Mouse (Mus musculus): ENCODE data around the gene Sptlc3.

Gene Sptlc3

DNA sequence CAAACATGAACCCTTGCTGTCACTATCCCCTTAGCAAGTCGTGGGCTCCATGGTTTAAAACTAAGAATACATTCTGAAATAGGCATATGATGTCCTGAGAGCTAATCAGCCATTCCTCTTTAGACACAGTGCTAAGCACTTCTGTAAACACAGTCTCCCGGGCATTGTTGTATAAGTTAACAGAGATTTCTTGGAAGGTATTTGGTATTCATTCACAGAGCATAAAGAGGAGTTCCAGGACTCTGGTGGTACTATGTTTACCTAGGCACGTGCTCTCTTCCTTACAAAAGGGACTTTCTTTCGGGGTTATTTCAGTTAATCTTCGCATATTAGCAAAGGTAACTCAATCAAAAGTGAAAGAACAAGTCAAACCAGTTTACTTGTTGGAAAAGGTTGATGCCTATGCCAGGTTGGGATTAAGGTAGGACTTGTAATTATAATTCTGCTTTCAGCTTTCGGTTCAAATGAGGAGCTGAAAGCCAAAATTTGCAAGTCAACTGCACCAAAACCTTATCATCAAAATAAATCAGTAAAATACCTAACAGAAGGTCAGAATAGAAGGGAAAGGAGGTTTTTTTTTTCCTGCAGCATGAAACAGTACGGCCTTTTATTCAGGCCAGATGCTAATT lies 148.2 kb downstream of the Sptlc3 start:
- no peak for DNase-seq

DNA sequence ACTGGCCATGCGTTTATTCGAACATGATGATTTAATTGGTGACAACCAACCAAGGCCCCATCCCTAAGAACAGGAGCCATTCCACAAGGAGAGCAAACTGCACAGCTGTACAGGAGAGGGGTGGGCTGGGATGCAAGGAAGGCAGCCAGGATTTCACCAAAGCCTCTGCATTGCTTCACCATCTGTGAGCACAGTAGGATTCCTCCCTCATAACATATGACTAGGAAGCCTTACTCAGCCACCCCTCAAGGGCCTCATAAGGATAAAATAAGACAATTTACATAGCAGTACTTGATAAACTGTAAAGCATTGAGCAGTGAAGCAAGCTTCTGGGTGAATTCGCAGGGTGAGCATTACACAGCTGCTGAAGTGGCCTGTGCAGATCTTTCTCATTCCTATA lies 155.8 kb downstream of the Sptlc3 start:
- DNase-seq: no peak

DNA sequence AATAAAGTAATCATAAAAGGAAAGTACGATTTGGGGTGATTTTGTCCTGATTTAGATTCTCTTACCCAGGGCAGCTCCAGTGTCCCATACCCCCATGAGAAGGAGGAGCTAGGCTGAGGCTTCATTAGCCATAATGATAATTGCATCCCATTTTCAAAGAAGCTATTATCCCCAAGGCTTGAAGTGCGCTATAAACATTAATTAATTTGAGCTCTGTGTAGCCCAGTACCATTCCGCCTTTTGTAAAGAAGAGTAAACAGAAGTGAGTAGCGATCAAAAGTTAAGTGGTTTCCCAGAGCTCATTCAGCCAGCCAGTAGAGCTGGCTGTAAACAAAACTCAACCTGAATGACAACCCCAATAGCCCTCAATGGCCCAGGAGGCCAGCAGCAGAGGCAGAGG lies 163.0 kb downstream of the Sptlc3 start:
- peak; percentile 7 to 16 for DNase-seq

DNA sequence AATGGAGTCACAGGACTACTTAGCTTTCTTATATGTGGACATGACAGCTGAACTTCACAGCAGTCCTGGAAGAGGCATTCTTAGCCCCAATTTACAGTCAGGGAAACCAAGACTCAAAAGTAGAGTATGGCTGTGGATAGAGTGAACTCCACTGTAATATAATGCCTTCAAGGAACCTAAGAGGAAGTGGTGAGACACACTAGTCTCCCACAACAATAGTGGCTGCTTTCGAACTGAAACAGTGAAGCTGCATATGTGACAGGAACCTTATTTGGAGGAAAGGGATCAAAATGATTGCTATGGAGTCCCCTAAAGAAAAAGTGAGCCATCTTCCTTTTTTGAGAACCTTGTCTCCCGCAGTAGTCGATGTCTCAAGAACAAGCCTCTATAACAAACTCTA lies 178.1 kb downstream of the Sptlc3 start:
- no peak for DNase-seq

DNA sequence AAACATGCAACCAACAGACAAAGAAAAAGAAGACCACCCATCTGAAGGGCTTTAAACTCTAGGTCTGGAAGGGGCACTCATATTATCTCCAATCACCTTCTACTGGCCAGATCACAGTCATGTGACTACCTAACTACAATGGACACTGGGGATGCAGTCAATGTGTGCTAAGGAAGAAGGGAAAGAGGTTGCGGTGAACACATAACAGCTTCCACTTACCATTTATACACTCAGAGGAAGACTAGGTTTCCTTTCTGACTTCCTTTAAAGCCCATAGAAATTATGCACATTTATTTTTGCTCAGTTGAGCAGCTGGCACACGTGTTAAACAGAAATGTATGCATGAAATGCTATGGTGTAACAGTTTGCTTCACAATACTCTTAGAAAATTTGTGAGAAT lies 178.7 kb downstream of the Sptlc3 start:
- no peak for DNase-seq

DNA sequence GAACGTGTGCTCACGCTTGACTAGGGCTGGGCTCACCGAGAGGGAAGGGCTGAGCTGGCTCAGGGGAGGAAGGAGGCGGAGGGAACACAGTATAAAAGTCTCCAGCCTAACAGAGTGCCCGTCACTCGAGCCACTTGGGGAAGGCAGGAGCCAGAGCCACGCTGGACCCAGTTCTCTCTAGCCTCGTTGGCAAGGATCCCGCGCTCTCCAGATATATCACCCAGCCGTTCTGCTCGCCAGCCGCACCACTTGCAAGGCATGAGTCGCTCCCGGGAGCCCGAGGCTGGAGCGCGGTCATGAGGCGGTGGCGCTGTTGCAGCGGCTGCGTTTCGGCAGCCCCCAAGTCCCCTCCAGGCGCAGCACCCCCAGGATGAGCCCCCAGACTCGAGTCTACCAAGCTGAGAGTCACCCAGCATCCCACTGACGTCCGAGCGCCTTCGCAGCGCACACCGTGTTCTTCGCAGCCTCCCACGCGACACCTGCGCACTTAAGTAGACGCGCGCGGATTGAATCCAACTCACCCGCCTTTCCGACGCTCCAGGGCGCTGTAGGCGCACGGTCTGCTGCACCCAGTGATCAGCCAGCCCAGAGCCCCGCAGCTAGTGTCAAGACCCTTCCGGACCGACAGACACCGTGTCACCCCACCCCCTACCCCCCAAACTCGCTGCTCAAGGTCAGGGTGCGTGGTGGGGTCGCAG lies 183.5 kb downstream of the Sptlc3 start:
- DNase-seq: peak; percentile 68 to 77

DNA sequence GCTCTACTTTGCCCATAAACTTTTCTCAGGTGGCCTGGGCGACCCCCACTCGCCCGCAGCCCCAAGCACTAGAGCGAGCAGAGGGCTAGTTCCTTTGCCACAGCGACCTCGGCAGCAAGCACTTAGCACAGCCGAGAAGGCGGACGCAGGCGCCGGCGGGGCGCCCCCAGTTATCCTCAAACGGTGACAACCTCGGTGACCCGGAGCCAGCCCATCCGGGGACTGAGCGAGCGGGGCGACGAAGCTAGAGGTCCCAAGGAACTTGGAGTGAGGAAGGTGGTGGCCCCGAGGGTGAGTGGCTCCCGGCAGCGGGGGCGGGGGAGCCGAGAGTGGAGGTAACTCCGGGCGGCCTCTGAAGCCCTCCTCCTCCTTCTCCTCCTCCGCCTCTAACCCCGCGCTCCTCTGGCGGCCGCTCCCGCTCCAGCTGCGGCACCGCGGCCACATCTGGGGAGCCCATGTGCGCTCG lies 184.1 kb downstream of the Sptlc3 start, which contains the start of gene Ism1:
Gene Ism1 (plus strand): TSS at position 370 of the 466 bp plus-strand sequence.
- DNase-seq: peak; percentile 16 to 28

DNA sequence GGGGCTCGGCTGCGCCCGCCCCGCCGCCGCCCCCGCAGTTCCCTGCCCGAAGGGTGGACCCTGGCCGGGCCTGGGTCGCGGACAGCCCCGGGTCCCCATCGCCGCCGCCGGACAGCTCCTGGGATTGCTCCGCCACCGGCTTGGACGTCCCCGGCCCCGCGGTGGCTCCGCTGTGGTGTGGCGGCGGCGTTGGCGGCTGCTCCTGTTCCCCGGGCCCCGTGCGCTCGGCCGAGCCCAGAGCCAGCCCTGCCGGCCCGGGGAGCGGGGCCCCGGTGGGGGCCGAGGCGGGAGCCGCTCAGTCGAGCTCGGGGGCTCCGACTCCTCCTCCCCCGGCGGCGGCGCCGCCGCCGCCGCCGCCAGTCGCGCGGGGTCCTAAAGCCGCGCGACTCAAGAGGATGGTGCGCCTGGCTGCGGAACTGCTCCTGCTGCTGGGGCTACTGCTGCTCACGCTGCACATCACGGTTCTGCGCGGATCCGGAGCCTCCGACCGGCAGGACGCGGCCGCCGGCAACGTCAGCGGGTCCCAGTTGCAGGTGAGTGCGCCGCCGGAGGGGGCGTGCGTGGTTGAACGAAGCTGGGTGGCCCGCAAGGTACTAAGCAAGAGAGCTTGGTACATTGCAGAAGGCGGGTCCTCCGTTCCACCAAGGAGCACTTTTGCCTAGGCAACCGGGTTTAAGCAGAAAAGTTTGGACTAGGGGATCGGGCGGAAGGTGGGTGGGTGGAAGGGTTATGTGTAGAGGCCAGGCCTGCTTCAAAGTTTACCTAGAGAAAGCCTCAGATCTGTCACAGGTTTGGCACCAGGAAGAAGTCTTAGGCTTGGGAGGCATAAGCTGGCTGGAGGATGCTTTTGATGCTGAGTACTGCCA lies 184.8 kb downstream of the Sptlc3 start:
- peak; percentile 16 to 30 for DNase-seq

DNA sequence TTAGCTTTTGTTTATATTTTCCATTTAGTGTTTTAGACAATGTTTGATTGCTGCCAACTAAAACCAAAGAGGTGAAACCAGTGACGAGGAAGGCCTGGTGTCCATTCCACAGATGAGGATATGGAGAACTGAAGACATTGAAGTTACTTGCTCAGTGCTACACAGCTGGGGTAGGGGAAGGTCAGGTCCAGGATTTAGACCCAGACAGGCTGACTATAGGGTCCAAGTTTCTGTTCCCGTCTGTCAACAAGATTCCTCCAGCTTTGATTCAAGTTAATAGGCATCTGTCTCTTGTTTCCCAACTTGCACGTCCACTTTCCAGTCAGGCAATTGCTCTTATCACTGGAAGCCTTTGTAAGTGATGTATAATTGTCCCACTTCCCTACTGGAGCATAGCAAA lies 188.8 kb downstream of the Sptlc3 start:
- no peak for DNase-seq

All from lung, adult 18-20 months (tissue).